Mouse (Mus musculus): ENCODE results near the gene Tmigd1.
A peak's percentile ranks its signal among the peaks of the same experiment; 100 is the strongest.
"Not testable (repeated sequence)": the region's sequence is repeated elsewhere in the genome, so short reads cannot be mapped to it uniquely, and the experiment has no call there.

The Tmigd1 gene

GRCm38 (mm10) chr11:76898751-76899150 is 3.2 kb upstream of the Tmigd1 start:
- DNase-seq (ENCODE audit: low read depth in 1 of 2, low spot score in 2 of 2), result no peak

- no peak for DNase-seq (ENCODE audit: low read depth in 1 of 2, low spot score in 2 of 2)
Observed at GRCm38 (mm10) chr11:76899758-76900738, 1.9 kb upstream of the Tmigd1 start.

- no peak for DNase-seq (ENCODE audit: low read depth in 1 of 2, low spot score in 2 of 2)
Observed at GRCm38 (mm10) chr11:76904340-76904739, 2.4 kb downstream of the Tmigd1 start.

- DNase-seq (ENCODE audit: low read depth in 1 of 2, low spot score in 2 of 2), result no peak
Observed at GRCm38 (mm10) chr11:76908651-76909050, 6.7 kb downstream of the Tmigd1 start.

- no peak for DNase-seq (ENCODE audit: low read depth in 1 of 2, low spot score in 2 of 2)
Observed at GRCm38 (mm10) chr11:76911325-76912054, 9.5 kb downstream of the Tmigd1 start.

GRCm38 (mm10) chr11:76912055-76912395 is 10.1 kb downstream of the Tmigd1 start:
- DNase-seq (ENCODE audit: low read depth in 1 of 2, low spot score in 2 of 2), result no peak

- no peak for DNase-seq (ENCODE audit: low read depth in 1 of 2, low spot score in 2 of 2)
Observed at GRCm38 (mm10) chr11:76914366-76914765, 12.4 kb downstream of the Tmigd1 start.

- no peak for DNase-seq (ENCODE audit: low read depth in 1 of 2, low spot score in 2 of 2)
Observed at GRCm38 (mm10) chr11:76916539-76917229, 14.7 kb downstream of the Tmigd1 start.

- DNase-seq (ENCODE audit: low read depth in 1 of 2, low spot score in 2 of 2), result no peak
Observed at GRCm38 (mm10) chr11:76917230-76917548, 15.2 kb downstream of the Tmigd1 start.

GRCm38 (mm10) chr11:76920607-76921006 is 18.6 kb downstream of the Tmigd1 start:
- no peak for DNase-seq (ENCODE audit: low read depth in 1 of 2, low spot score in 2 of 2)

- DNase-seq (ENCODE audit: low read depth in 1 of 2, low spot score in 2 of 2), result no peak
Observed at GRCm38 (mm10) chr11:76924759-76925236, 22.8 kb downstream of the Tmigd1 start, which contains the start of gene Blmh. Gene Blmh (plus strand): TSS chr11:76924809.

- DNase-seq (ENCODE audit: low read depth in 1 of 2, low spot score in 2 of 2), result not testable (repeated sequence)
Observed at GRCm38 (mm10) chr11:76928586-76928985, 26.6 kb downstream of the Tmigd1 start.

GRCm38 (mm10) chr11:76933209-76933608 is 31.2 kb downstream of the Tmigd1 start:
- no peak for DNase-seq (ENCODE audit: low read depth in 1 of 2, low spot score in 2 of 2)

- no peak for DNase-seq (ENCODE audit: low read depth in 1 of 2, low spot score in 2 of 2)
Observed at GRCm38 (mm10) chr11:76936578-76936977, 34.6 kb downstream of the Tmigd1 start.

GRCm38 (mm10) chr11:76944839-76945238 is 42.9 kb downstream of the Tmigd1 start:
- no peak for DNase-seq (ENCODE audit: low read depth in 1 of 2, low spot score in 2 of 2)

- DNase-seq (ENCODE audit: low read depth in 1 of 2, low spot score in 2 of 2), result peak; percentile 58 to 71
Observed at GRCm38 (mm10) chr11:76945386-76946202, 43.6 kb downstream of the Tmigd1 start.

- DNase-seq (ENCODE audit: low read depth in 1 of 2, low spot score in 2 of 2), result no peak
Observed at GRCm38 (mm10) chr11:76946203-76946585, 44.2 kb downstream of the Tmigd1 start.

GRCm38 (mm10) chr11:76953536-76953935 is 51.6 kb downstream of the Tmigd1 start:
- no peak for DNase-seq (ENCODE audit: low read depth in 1 of 2, low spot score in 2 of 2)

GRCm38 (mm10) chr11:76965703-76966102 is 63.7 kb downstream of the Tmigd1 start:
- no peak for DNase-seq (ENCODE audit: low read depth in 1 of 2, low spot score in 2 of 2)

Measured in monocyte, adult 2 months (primary cell).